Mouse (Mus musculus) liver, postnatal 0 days (tissue): ENCODE data around the gene Llph.

ENCODE experiments used
- CTCF ChIP-seq: sonication (generic); IDR thresholded peaks from 2 replicates; pipeline ENCODE4 v1.5.1; 2016; ENCODE audit warnings: antibody characterized with exemption, low read depth
- EP300 ChIP-seq: IDR thresholded peaks from 2 replicates; pipeline ENCODE4 v1.6.1; 2016; ENCODE audit warnings: antibody characterized with exemption, low read depth, mild to moderate bottlenecking

GRCm38 (mm10) chr10:120238241-120238640 lies 11.4 kb downstream of the Llph start:
- TF ChIP-seq EP300, result no peak
- TF ChIP-seq CTCF, result no peak
